Mouse (Mus musculus) forelimb bud, embryonic 11.5 days (tissue): ENCODE data around the gene Phyhd1.

Source experiments
- DNase-seq: peaks from one replicate; pipeline ENCODE4 v3.0.0-alpha.2; 2012; ENCODE audit warnings: low read depth, low spot score

Gene Phyhd1

GRCm38 (mm10) chr2:30265767-30266253 lies at the start of gene Phyhd1:
Gene Phyhd1, plus strand, starts transcription at chr2:30266203.
- DNase-seq: no peak

- DNase-seq: no peak
Measured at GRCm38 (mm10) chr2:30216293-30216692, 49.7 kb upstream of the Phyhd1 start.

GRCm38 (mm10) chr2:30235593-30235992 lies 30.4 kb upstream of the Phyhd1 start:
- DNase-seq: no peak

- peak; percentile 12 for DNase-seq
Measured at GRCm38 (mm10) chr2:30236426-30237198, 29.4 kb upstream of the Phyhd1 start.

- peak; percentile 98 for DNase-seq
Measured at GRCm38 (mm10) chr2:30237199-30237880, 28.7 kb upstream of the Phyhd1 start, which contains the start of gene Lrrc8a. Gene Lrrc8a, plus strand, starts transcription at chr2:30237715.

GRCm38 (mm10) chr2:30237881-30238280 lies 28.1 kb upstream of the Phyhd1 start:
- DNase-seq: no peak

- DNase-seq: no peak
Measured at GRCm38 (mm10) chr2:30238906-30239465, 27.0 kb upstream of the Phyhd1 start.

GRCm38 (mm10) chr2:30239777-30240176 lies 26.2 kb upstream of the Phyhd1 start:
- no peak for DNase-seq

- DNase-seq: no peak
Measured at GRCm38 (mm10) chr2:30240267-30240666, 25.7 kb upstream of the Phyhd1 start, which contains the start of gene Gm28035. Gene Gm28035, plus strand, starts transcription at chr2:30240567.

- DNase-seq: peak; percentile 48
Measured at GRCm38 (mm10) chr2:30242509-30242908, 23.5 kb upstream of the Phyhd1 start.

- DNase-seq: no peak
Measured at GRCm38 (mm10) chr2:30243391-30243790, 22.6 kb upstream of the Phyhd1 start.

- DNase-seq: peak; percentile 21
Measured at GRCm38 (mm10) chr2:30244595-30245178, 21.3 kb upstream of the Phyhd1 start.

- DNase-seq: no peak
Measured at GRCm38 (mm10) chr2:30247036-30247435, 19.0 kb upstream of the Phyhd1 start.

GRCm38 (mm10) chr2:30247681-30248080 lies 18.3 kb upstream of the Phyhd1 start:
- no peak for DNase-seq

GRCm38 (mm10) chr2:30249182-30249581 lies 16.8 kb upstream of the Phyhd1 start:
- DNase-seq: no peak

GRCm38 (mm10) chr2:30250166-30251128 lies 15.6 kb upstream of the Phyhd1 start:
- no peak for DNase-seq

GRCm38 (mm10) chr2:30251417-30252104 lies 14.4 kb upstream of the Phyhd1 start:
- no peak for DNase-seq

GRCm38 (mm10) chr2:30252521-30252920 lies 13.5 kb upstream of the Phyhd1 start:
- DNase-seq: no peak

GRCm38 (mm10) chr2:30253809-30254208 lies 12.2 kb upstream of the Phyhd1 start:
- DNase-seq: no peak
